Mouse (Mus musculus) spleen, embryonic (tissue): ENCODE measurements around the gene Bcat1.

Experiments used
- CTCF ChIA-PET: fragments of 350-600 bp; sonication (Branson Sonifier 250); formaldehyde crosslinking; loops from one replicate; lab custom pipeline; 2022; lab: Charles Lee

The Bcat1 gene

DNA sequence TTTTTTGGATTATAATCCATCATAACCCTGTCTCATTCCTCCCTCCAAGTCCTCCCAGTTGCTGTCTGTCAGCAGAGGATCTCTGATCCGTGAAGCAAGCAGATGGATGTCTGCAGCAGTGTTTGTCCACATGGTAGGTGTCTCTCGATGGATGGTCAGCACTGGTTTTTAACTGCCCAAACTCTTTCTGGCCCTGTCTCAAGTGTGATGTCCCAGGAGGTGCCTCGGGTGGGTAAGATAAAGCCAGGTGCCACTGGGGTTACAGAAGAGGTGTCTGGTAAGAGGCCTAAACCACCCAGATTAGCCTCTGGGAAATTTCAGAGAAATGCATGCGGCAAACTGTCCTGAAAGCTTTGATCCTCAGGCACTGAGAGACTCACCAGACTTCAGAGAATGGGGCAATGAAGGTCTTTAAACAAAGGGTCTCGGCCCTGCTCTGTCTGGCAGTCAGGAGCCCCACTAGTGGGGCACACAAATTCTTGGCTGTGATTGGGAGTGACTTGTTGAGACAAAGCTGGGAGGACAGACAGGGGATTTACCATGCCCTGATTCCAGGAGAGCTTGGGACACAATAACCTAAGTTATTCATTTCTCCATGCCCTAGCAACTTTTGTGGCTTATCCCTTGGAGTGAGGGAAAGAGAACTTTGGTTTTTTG lies 12.6 kb downstream of the Bcat1 start:
- CTCF ChIA-PET = interaction anchor here (0.7 kb wide), 1 partner anchor 9 kb away, joined by 11 read pairs; no protein-coding TSS in a partner anchor

DNA sequence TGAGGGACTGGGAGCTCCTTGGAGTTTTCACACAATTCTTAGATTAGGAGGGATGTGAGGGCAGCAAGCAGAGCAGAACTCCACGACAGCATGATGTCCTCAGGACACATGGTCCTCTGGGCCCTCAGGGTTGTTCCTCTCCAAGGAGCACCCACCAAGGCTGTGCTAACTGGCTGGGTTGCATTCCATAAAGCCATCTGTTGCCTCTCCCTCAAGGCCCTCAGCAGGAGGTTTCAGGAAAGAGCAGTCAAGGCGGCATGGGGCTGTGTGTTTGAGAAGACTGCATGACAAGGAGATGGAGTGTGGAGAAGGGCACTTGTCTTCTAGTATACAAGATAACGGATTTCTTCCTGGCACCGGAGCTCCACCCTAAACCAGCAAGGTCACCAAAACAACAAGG lies 13.2 kb downstream of the Bcat1 start:
- CTCF ChIA-PET = no interaction called here

DNA sequence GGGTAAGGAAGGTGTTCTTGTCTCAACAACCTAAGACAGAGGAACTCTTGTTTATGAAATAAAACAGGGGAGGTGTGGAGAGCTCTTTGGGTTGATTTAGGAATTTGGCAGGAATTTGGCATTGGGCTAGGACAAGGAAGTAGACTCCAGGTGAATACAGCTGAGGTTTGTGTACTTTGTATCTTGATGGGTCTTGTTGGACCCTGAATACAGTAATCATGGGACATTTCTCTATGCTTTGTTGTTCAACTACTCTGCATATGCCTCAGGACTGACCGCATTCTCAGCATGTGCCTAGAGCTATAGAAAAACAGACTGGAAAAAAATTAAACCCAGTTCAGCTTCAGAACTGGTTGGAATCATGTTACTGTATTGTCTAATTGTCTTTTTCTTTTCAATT lies 14.6 kb downstream of the Bcat1 start:
- CTCF ChIA-PET = interaction anchor here (0.5 kb wide), 1 partner anchor 1463 kb away, joined by 3 read pairs; no protein-coding TSS in a partner anchor

DNA sequence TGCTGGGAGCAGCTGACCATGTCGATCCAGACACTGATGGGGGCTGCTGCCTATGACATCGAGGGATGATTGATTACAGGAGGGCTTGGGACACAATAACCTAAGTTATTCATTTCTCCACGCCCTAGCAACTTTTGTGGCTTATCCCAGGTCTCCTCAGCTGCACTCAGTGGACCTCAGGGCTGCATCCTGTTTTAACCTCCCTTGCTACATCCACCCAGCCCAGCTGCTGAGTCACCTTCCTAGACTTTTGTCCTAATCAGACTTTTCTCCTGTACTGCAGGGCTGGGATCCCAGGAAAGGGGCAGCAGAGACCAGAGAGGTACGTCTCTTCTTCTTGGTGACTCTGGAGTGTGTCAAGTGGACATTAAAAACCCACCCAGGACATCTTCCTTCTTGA lies 19.9 kb downstream of the Bcat1 start:
- CTCF ChIA-PET = no interaction called here

DNA sequence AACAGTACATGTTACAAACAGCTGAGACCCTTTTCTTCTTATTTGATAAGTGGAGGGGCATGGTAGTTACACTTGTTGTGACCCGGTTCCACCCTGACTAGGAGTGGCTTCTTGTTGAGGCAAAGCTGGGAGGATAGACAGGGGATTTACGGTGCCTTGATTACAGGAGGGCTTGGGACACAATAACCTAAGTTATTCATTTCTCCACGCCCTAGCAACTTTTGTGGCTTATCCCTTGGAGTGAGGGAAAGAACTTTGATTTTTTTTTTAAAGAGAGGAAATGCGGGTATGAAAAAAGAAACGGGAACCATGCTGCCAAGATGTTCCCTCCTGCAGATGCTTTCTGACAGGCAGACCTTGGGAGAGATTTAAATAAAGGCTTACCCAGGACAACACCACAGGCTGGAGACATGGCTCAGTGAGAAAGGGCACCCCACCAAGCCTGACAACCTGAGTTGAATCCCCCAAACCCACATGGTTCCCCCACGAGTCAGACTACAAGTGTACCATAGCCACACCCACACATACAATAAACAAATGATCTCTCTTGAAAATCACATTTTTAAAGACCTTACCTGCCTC lies 20.6 kb downstream of the Bcat1 start:
- CTCF ChIA-PET = no interaction called here

DNA sequence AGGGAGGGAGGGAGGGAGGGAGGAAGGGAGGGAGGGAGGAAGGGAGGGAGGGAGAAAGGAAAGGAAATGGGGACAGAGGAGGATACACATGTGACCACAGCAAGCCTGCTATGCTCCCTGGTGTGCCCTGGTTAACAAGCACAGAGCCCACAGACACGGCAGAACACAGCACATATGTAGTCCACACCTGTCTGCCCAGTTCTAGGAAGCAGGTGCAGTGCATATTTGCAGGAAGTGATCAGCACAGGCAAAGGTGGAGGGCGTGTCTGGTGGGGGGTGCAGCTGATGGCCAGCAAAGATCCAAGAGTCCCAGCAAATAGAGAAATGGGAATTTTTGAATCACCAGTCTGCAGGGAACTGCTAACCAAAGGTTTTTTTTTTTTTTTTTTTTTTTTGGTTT lies 23.3 kb downstream of the Bcat1 start:
- CTCF ChIA-PET = no interaction called here

DNA sequence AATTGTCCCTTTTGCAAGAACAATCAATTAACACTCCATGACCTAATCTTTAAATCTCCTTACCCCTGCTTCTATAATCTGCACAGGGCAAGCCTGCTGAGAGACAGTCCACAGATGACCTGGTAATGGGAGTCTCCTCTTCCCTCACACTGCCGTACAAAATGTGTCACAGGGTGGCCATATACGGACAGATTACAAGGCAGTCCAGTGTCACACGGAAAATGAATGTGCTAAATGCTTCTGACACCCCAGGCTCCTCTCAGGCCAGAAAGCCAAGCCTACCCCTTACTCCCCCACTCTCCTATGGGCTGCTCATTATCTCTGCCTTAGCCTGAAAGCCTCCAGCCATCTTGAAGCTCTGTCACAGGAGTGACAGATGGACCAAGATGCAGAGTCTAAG lies 25.1 kb downstream of the Bcat1 start:
- CTCF ChIA-PET = no interaction called here

DNA sequence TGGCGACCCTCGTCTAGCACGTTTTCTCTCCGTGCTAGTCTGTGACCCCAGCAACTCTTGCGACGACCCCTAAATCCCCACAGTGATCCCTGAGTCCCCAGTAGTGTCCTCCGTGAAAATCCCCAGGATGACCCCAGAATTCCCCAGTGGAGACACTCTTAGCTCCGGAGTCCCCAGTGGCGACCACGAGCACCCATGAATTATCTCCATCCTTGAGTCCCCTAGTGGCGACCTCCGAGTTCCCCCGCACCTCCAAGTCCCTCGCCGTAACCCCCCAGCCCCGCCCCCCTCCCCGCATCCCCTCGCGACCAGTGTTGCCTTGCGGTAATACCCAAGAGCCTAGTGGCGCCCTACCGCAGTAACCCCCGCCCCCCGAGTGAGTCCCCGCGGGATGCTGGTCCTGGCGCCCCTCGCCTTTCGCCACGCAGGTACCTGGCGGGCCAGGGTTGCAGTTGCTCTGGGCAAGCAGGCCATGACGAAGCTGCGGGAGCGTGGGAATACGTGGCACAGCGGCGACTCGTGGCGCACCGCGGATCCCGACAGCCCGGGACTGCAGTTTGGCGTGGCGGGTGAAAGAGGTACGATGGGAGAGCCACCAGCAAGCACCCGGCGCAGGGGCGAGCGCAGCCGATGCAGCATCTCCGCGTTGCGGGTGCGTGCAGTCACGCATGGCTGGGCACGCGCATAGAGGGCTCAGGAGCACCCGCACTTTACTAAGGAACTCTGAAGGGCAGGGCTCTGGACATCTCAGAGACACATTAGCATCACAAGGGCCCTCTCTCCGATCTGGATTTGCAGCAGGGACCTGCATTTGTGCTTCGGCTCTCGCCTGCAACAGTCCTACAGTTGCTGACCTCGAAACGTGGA lies 27.6 kb downstream of the Bcat1 start:
- CTCF ChIA-PET = no interaction called here

DNA sequence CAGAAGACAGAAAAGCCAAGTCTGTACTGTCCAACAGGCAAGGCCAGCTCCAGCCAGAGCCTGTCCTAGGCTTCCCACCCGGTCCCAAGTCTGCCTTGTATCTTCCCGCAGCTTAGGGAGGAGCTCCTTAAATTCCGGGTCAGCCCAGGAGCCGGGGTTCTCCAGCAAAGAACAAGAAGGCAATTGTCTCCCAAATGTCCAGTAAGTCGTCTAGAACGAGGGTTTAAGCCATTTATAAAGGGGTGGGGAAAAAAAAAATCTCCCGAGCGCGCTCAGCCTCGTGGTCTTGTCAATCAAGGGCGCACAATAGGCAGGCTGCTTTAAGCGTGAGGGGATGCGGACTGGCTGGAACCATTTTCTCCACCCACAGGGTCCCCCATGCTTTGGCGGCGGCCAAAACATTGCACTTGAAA lies 28.5 kb downstream of the Bcat1 start:
- CTCF ChIA-PET = no interaction called here

DNA sequence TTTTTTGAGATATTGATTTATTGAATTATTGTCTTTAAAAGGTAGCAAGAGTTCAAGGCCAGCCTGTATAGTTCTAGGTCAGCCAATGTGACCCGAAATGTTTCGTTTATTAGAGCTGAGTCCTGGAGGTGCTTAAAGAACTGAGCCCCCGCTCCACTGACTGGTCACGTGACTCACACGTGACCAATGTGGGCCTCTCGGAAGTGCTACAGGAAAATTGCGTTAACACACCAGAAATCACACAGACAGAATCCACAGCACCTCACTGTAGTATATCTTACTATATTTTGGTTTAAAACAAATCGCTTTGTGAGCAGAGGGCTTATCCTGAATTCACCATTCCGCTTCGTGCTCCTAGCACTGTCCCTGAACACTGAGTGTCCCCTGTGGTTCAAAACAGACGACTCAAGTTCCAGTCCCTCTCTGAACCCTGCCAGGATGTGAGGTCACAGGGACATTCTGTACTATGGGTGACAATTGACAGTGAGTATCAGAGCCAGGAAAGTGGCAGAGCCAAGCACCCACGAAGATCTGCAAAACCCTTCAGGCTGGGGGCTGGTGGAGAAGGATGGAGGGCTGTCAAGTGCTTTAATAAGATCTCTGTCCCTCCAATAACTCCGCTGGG lies 29.6 kb downstream of the Bcat1 start:
- CTCF ChIA-PET = no interaction called here

DNA sequence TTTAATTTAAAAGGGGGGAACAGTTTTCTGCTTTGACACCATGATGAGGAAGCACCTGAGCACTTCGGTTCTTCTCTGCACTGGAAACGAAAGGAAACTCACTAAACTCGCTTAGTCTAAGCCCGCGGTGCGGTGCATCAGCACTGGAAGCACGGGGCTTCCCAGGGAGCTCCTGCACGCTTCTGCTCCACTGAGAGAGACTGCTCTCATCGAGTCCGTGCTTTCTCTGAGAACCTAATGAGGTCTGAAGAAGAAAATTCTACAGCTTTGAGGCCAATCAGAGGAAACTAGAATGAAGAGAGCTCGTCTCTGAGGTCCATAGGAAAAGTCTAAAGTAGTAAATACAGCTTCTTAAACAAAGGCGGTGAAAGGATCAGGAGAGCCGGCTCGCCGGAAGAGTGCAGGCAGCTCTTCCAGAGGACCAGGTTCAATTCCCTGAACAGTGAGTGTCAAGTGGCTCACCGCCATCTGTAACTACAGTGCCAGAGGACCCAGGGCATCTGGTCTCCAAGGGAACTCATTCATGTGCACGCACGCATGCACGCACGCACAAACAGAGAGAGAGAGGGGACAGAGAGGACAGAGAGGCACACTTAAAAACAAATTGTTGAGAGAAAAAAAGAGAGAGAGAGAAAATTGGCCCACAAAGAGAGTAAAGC lies 30.9 kb downstream of the Bcat1 start:
- CTCF ChIA-PET = no interaction called here

DNA sequence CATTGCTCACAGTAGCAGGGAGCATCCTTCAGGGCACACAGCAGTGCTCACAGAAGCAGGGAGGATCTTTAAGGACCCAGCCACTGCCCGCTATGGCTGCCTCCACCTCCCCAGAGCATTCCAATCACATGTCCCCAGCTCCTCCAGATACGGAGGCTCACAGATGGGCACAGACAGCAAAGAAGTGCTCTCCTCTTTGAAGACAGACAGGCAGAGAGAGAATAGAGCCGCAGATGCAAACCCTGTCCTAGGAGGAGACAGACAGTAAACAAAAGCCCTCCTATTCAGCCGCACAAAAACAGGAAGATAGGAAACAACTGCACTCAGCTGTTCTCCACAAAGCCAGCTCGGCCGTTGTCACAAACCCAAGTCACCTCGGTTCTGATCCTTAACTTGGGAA lies 35.3 kb downstream of the Bcat1 start:
- CTCF ChIA-PET = no interaction called here

DNA sequence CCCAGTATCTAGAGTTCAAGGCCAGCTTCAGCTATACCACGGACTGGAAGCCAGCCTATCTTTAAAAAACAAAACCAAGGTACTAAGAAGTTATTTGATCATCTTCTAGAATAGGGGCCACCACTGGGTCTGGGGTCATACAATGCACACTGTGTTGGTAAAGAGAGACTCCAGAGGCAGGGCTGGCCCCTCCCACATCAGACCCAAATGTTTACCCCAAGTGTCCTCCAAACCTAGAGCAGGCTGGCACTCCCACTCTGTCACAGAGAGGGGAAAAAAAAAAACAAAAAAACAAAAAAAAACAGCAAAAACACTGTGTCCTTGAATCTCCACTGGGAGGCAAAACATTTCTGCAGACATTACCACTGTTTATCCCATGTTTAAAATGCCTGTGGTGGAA lies 38.4 kb downstream of the Bcat1 start:
- CTCF ChIA-PET = no interaction called here

DNA sequence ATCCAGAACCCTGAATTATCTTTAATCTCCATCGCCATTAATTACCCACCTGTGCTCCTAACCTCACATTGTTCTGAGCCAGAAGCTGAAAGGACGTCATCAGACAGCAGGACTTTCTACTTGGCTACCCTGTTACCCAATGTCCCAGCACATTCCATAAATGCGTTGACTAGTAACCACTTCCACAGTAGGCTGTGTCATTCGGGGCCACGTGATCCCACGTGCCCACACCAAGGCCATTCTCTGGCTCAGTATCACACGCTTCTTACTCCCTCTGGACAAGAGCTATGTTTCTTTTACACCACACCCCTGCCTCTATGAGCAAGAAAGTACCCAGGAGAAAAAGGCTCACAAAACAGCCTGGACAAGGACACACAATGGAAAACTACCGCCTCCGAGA lies 40.6 kb downstream of the Bcat1 start:
- CTCF ChIA-PET = interaction anchor here (0.7 kb wide), 1 partner anchor 638 kb away, joined by 4 read pairs; no protein-coding TSS in a partner anchor

DNA sequence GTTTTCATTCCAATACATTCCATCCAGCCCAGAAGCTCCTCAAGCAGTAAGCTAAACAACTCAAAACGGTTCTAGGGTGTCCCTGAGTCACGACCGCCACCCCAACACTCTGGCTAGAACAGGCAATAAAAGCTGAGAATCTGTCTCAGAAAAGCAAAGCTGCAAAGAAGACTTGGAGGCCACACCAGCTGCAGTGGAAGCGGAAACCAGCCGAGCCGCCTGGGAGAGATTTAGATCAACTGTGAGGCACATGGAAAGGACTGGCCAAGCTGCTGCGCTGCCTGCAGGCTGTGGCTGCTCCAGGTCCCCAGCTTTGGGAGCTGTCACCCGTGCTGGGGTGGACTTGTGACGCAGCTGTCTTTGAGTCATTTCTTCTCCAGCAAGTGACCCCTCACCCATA lies 45.4 kb downstream of the Bcat1 start:
- CTCF ChIA-PET = interaction anchor here (0.7 kb wide), 1 partner anchor 162 kb away, joined by 7 read pairs; no protein-coding TSS in a partner anchor

DNA sequence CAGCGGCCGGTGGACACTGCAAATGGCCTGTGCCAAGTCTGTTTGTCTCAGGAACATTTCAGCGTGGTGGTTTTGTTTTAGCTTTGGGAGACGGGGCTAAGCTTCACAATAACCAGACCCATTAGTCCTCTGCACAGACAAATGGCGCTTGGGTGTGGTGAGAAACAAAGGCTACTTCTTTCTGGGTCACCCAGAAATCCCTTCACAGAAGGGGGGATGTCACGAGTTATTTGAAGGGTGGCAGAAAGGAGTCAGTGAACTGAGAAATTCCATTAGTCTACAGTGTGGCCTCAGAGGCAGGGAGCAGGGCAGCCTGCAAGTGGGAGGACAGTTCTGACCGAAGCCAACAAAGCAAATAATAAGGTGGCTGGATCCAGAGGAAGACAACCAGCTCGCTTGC lies 52.0 kb downstream of the Bcat1 start:
- CTCF ChIA-PET = interaction anchor here (0.6 kb wide), 1 partner anchor 144 kb away, joined by 4 read pairs; no protein-coding TSS in a partner anchor

DNA sequence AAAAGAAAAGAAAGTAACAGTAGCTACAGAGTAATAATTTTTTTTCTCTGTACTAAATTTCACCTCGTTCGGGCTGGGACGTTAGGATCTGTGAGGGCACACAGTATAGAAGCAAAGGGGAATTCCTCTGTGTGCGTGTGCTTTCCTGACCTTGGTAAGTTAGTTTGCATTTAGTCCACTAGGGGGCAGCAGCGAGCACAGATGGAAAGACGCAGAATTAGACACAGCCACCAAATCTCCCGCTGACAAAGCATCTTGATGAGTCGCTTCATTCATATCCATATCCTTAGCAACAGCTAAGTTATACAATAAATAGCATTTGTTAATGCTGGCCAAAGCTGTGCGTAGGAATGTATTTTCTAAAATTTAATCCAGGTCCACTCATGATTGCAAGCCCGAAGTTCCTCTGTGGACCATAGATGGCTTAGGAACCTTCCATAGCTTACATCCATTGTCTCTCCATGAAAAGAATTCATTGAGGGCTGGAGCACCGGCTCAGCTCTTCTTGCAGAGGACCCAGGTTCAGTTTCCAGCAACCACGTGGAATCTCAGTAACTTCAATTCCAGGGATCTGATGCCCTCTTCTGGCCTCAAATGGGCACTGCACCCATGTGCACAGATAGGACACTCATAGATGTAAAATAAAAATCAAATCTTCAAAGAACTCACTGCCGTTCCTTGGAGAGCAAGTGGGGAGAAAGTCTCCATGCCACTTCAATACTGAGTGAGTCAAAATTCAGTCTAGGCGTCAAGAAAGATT lies 52.8 kb downstream of the Bcat1 start:
- CTCF ChIA-PET = interaction anchor here (0.5 to 0.7 kb wide), 3 partner anchors 10 to 145 kb away, joined by 3 to 8 read pairs (median 7); no protein-coding TSS in a partner anchor

DNA sequence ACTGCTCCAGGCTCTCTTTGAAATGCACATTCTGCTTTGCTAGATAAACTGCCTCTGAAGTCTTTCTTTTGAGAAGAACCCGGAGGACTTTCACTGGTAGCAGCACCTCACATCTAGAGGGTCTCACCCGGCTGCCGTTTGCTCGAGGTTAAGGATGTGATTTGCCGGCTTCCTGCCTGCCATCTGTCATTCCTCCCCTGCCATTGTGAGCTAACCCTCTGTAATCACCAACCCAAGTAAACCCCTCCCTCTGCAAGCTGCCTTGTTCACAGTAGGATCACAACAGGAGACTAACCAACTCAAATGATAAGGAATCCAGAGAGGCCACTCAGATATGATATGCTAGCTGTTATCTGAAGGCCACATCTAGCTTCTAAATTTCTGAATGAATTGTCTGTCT lies 53.6 kb downstream of the Bcat1 start:
- CTCF ChIA-PET = interaction anchor here (0.5 to 0.7 kb wide), 3 partner anchors 9 to 71 kb away, joined by 3 to 8 read pairs (median 4); no protein-coding TSS in a partner anchor

DNA sequence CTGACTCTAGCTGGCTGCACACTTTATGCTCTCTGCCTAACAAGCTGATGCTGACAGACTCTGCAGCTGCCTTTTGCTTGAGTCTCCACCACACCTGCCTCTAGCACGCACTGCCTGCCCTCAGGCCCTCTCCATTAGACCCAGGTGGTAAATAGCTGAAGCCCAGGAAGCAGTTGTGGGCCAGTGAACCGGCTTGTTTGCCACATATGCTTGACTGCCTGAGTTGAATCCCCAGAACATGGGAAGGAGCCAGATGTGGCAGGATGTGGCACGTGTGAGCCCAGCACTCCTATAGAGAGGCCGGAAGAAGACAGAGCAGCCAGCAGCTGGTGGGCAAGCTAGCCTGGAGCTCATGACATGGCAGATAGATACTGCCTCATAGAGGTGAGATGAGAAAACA lies 55.4 kb downstream of the Bcat1 start:
- CTCF ChIA-PET = no interaction called here

DNA sequence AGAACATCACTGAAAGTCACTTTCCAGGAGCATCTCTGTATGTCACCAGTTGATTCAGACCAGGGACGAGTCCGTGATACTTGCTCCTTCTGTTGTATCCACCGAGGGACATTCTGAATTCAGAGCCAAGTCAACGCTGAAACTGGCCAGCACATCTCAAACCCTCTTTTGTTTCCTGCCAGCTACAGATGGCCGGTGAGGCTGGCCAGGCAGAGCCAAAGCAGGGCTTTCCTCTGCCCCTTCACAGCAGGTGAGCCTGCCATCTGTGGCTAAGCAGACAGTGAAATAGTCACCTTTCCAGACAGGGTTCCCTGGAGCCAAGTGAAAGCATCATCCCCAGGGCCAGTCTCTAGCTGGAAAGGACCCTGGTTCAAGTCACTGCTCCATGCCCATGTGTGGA lies 57.7 kb downstream of the Bcat1 start:
- CTCF ChIA-PET = no interaction called here
